Mouse (Mus musculus) brain, adult 2 months (tissue): ENCODE data around the gene Mettl3.
A peak's percentile ranks its signal among the peaks of the same experiment; 100 is the strongest.
"Not testable (repeated sequence)": the region's sequence is repeated elsewhere in the genome, so short reads cannot be mapped to it uniquely, and the experiment has no call there.

Experiments
- DNase-seq: peaks from one replicate; pipeline ENCODE4 v3.0.0; 2011; ENCODE audit warnings: low read depth, low spot score

Gene Mettl3

DNA sequence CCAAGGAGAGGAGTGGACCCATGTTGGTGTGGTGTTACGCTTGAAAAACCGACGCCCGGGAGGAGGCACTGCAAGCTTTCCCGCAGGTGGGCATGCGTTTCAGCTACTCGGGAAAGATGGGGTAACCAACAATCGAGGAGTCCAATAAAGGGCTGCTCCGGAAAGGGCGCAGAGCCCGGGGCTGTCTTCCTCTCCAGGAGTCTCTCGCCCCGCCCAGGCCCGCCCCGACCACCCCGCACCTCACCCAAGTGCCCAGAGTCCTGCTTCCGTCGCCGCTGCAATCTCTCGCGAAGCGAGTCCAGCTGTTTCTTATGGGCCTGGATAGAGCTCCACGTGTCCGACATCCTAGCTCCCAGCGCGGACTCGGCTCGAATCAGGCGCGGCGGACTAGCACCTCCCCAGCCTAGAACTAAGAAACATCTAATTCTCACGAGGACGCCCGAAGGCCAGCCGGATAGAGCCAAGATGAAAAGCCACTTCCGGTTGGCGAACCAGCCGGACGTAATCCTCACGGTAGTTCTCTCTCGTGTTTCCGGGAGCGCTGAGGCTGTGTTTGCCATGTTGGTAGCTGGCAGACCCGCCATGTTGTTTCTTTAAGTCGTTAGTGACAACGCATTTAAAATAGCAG is at the start of gene Mettl3:
TSS of gene Mettl3 (minus strand) at position 485 of the 628 bp plus-strand sequence.
- peak; percentile 98 for DNase-seq

DNA sequence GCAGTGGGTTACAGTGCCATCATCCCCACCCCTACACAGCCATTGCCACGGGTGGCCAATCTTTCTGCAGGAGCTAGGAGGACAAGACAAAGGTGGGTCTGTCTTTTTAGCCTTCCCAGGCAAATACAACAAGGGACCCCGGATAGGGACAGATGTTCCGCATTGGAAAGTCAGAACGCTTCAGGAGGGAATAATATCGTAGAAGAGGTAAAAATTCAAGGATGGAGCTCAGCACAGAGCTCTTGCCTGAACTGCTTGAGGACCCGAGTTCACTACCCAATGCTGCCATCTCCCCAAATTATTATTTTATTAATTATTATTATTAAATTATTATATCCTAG is 34.6 kb upstream of the Mettl3 start:
- DNase-seq: no peak

DNA sequence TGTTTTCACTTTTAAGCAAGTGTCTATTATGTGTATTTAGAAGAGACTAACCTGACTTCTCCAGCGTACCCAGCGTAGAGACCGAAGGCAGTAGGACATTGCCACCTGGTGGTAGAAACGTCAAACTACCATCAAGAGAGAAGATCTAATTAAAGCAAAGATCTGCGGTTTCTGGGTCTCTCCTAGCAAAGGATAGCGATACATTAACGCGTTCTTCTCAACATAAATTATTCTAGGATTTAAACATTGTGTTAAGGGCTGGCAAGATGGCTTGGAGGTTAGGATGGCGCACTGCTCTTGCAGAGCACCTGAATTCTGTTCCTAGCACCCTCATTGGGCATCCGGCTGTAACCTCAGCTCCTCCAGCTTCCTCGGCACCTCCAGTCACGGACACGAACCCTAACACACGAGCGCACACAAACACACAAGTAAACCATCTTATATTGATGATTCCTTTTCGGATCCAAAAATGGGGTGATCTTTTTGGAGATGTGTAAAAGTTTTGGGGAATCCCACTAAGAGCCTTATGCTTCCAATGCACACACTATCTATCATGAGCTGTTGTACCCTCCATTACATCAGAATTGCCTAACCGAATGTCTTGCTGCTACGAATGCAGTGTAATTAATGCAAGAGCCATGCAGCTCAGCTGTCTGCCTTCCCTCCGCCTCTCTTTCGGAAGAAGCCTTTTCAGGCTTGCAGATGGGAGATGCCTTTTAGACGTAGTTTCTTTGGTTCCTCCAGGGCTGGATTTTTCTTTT is 34.0 kb upstream of the Mettl3 start:
- DNase-seq: peak; percentile 92

DNA sequence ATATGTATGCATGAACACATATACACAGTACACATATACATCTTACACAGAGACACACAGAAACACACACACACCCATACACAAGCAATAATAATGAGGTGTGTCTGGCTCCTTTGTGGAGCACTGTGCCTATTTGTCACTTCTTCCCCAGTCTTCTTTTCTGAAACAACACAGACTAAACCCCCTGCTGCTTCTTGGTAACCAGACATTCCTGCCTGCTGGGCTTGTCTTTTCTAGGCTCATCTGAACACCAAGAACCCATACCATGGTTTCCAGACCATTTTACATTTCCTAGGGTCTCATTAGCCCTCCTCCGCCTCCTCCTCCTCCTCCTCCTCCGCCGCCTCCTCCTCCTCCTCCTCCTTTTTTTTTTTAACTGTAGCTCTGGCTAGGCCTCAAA is 27.2 kb upstream of the Mettl3 start:
- DNase-seq: no peak

DNA sequence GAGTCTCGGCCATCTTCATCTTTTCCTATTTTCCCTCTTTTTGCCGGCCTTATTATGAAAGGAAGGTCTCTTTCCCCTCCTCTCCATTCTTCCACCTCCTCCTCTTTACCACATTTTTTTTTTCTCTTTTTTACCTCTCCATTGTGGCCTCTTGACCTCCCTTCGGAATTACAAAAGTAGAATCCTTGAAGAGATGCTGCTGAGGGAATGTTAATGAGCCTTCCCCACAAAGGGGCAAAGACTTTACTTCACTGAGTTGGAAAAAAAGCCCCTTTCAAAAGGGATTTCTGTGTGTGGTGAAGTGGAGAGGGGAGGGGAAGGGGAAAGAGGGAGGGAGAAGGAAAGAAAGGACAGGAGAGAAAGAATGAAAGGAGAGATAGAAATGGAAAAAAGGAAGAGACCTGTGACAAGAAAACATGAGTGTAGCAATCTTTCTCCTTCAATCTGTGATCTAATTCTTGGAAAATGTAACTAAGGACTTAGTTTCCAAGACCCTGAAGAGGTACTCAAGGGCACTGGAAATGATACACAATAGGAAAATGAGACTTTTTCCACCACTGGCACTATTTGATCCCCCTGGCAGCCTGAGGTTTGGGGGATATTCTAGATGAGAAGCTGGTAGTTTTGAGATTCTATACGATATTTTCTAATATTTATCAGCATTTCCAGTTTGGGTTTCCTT is 26.3 kb upstream of the Mettl3 start:
- DNase-seq: no peak

DNA sequence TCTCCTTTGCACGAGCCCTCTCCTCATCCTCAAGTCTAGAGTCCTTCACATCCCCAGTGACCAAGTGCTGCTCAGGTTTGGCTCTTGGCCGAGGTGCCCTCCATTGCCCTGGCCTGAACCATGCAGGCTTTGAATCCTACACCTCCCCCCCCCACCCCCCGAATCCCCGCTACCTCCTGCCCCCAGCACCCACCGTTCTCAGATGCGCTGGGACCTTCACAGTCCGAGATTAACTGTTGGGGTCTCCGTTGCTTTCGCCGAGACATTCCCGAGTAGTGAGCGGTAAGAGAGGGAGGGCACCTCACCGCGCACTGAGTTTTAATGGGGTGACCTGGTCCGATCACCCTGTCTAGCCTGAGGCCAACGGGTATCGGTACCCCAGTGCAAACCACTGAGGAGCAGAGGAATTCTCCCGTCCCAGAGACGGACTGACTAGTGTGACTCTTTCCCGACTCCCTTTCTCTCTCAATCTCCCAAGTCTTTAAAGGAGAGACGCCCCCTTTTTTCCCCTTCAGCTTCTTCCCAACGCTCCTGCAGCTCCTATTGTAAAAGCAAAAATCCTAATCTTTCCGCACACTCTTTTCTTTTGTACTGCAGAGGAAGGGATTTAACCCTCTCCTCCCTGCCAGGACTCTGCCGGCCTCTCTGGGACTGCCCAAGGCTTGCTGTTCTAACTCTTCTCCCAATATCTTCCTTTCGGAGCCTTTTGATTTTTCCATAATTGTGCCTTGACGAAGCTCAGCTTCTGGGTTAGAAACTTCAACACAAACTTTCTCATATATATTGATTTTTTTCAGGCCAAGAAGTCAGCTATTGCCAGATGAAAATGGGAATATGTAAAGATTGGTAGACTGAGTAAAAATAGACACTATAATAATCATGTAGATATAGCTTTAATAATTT is 23.2 kb upstream of the Mettl3 start, which contains the start of gene Sall2:
TSS of gene Sall2 (minus strand) at position 853 of the 903 bp plus-strand sequence.
- DNase-seq: no peak

DNA sequence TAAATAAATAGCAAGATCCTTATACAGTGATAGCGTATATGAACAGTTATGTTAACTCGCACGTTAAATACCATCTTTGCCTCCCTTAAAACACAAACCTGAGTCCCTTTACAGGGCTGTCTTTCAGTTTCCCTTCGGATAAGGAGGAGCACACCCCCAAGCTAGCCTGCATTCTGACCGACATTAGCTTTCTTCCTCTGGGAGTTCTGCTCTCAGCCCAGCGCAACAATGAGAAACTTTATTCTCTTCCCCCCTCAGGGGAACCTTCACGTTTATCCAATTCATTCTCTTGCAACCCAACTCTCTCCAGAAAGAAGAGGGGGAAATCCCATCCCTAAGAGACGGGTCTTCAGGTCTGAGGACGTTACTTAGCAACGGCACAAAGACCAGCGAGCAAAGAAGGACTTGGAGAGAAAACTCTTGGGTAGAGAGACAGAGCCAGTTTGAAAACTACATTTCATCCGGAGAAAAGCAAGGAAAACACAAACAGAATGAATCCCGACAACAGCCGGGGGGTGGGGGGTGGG is 22.5 kb upstream of the Mettl3 start:
- DNase-seq: peak; percentile 21

DNA sequence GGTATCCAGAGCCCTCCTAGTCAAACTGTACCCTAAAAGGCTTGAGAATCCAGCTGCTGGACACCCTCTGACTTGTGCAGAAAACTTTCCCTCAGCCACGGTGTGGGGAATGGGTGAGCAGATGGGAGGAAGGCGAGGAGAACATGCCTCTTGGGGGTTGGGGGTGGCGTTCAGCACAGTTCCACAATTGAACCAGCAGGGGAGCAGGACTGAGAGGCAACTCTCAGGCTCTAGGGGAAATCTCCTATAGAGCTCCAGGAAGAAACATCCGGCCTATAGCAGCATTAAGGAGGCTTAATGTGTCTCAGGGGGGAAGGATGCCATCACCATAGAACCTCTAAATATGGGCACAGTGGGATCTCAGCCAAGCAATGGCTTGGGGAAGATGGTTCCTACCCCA is 21.0 kb upstream of the Mettl3 start:
- DNase-seq: peak; percentile 53

DNA sequence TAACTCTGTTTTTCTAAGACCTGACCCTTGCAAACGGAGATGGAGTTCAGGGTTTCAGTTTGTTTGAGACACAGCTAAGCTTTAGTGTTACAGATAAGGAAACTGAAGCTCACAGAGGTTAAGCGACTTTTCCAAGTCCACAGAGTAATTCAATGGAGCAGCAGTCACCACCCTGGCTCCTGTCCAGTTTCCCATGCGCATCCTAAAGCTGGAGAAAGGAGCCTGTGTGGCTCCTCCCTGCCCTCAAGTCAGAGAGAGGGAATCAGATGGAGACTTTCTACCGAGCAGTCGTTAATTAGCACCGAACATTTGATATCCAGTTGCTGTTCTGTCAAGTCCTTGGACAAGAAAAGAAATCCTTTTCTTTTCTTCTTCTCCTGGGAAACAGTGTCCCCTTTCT is 14.4 kb upstream of the Mettl3 start:
- DNase-seq: no peak

DNA sequence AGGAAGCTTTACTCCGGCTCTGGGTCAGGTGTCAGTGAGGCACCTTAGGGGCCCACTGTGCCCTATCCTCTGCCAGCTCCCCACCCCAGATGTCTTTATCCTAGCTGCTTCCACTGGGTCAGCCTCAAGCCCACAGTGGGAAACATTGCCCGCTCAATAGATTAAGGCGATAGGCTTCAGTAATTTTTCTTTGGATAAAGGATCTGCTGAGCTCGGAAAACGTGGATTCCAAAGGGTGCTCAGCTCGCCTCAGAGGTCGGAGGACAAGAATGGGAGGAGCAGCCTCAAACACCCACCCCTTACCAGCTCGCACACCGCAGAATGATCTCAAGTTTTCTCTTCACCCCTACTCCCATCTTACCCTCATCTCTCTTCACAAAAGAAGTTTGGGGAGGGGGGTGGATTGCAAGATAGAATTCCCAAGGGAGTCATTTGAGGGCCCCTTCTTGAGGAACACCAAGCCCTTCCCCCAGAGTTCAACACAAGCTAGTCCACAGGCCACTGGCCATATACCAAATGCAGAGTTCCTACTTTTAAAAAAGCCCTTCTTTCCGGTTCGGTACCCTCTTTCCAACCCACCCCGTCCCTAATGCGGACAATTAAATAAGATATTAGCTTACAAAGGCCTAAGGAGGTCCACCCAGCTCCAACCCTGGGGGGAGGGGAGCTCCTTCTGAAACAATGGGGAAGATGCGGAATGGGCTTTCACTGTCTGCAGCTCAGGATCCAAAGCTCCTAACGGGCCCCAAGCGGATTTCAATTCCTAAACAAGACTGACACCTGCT is 11.7 kb upstream of the Mettl3 start:
- DNase-seq: peak; percentile 51

DNA sequence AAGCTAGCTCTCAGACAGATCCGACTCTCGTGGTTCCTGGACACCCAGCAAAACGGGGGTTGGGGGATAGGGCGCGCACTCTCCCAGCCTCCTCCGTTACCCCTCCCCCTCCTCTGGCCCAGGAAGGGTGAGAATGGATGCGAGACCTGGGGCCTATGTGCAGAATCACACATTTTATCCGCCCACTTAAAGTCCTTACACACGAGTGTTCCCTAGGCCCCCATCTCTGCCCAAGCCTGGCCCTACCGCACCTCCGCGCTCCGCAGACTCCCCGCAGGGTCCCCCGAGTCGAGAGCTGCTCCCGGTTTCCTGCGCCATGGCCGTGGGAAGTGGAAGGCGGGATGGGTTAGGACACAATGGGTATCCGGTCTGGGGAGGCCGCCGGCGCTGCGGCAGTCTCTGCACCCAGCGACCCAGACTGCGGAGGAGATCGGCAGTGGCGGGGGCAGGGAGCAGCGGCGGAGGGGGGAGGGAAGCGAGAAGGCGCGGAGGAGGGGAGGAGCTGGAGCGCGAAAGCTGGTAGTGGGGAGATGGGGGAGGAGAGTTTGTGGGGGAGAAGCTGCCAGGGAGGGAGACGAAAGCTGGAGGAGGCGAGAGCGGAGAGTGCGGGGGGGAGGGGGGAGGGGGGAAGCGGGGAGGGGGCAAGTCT is 11.0 kb upstream of the Mettl3 start:
- DNase-seq: peak; percentile 92

DNA sequence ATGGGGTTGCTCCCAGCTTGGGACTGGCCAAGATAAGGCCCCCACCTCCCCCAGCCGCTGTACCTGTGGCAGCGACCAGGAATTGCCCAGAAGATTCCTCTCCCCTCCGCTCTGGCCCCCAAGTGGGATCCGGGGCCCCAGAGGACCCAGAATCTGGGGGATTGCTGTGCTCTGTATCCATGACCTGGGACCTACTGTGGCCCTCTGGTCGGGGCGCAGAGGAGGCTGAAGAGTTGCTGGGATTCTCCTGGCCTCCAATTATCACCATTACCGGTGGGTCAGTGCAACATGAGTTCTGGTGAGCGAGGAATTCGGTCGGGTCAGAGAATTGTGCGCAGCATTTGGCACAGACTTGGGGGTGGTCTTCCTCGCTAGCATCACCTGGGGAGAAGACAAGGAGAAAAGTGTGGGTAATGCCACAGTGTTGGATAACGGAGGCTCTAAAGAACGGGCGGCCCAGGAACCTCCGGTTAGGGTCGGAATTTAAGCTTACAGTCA is 10.4 kb upstream of the Mettl3 start:
- DNase-seq: no peak

DNA sequence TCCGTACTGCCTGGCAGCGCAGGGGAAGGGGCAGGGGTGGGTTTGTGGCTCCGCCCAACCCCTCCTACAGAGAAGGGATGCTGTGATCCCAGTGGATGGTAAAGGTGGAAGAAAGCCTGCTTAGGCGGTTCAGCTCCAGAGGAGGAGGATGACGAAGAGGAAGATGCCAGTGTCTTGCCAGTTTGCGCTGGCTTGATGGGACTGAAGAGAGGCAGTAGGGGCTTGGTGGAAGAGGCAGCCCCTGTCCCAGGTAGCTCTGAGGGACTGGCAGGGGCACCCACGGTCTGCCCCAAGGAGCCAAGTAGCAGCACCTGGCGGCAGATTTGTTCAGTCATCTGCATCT is 9.9 kb upstream of the Mettl3 start:
- peak; percentile 48 for DNase-seq

DNA sequence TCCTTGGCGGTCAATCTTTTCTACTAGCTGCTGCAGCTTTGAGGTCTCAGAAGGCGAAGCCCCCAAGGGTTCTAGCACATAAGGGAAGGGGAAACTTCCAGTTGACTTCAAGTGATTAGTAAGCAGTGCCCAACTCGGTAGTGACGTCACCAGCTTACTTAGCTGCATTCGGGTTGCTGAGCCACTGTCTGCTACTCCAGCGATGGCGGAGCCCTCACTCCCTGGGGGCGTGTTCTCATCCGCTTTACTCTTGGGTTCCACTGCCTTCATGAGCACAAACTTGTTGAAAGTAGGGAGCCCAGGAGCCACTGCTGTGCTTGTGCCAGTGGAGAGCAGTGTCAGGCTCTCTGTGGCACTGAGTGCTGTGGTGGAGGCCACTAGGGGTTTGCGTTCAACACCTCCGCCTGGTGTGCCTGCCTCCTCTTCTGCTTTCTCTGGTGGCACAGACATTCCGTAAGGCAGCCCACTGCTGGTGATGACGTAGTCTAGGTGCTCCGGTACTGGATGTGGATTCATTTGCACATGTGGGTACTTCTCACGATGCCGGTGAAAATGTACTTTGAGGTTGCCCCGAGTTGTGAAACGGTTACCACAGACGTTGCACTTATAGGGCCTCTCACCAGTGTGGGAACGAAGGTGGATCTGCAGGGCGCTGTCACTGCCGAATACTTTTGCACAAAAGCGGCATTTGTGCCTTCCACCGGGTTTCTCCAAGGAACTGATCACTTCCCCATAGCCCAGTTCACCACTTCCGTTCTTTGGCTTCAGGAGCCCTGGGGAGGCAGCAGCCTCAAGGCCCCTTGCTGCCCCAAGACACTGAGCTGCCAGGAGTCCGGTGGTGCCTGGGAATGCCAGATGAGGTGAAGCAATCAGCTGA is 9.2 kb upstream of the Mettl3 start:
- no peak for DNase-seq

DNA sequence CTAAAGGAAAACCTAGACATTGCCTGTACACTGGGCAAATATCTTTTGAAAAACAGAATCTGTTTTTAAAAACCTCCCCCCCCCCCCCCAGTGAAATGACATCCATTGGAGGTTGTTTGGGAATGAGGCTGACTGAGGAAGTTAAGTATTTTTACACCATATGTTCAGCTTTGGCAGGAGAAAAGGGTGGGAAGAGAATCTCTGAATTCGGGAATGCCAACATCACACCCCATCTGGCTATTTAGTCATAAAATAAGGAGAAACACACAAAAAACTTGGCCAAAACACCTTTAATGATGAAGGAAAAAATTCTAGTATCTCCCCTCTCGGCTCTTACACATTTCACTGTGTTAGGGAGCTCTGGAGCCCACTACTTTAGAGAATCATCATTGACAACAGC is 6.0 kb upstream of the Mettl3 start:
- DNase-seq: peak; percentile 88

DNA sequence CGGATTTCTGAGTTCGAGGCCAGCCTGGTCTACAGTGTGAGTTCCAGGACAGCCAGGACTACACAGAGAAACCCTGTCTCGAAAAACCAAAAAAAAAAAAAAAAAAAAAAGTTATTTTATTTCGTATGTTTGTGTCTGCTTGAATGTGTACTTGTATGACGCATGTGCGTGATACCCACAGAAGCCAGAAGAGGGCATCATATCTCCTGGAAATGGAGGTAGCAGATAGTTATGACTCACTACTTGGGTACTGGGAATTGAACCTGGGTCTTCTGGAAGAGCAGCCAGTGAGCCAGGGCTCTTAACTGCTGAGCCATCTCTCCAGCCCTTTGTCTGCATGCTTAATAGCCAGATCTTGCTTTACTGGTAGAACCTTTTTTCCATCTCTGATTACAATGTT is 5.4 kb upstream of the Mettl3 start:
- peak; percentile 33 for DNase-seq

DNA sequence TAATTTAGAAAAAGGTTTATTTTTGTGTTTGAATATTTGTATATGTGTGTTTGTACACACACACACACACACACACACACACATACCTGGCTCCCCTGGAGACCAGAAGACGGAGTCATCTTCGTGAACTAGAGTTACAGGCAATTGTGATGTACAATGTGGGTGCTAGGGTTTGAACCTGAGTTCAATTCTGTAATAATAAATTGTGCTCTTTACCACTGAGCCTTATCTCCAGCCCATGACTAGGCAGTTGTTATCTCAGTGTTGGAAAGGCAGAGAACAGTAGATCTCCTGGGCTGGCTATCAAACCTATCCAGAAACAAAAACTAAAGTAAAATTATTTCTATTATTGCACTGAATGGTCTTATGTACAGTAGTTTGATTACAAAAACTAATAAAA is 1.2 kb upstream of the Mettl3 start:
- DNase-seq: no peak

DNA sequence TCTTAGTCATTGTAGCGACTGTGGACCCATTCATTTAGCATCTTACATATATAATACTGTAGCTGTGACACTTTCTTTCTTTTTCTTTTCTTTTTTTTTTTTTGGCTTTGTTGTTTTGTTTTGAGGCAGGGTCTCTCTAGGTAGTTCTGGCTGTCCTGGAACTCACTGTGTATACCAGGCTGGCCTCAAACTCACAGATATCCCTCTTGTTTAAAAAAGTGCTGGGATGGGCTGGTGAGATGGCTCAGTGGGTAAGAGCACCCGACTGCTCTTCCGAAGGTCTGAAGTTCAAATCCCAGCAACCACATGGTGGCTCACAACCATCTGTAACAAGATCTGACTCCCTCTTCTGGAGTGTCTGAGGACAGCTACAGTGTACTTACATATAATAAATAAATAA is 1.4 kb downstream of the Mettl3 start:
- not testable (repeated sequence) for DNase-seq
